Mouse (Mus musculus) thymus, postnatal 36 days (tissue): Measurements from ENCODE around the gene Rcn3.

Experiments used
- DNase-seq, 2 experiments: peaks; one replicate each; pipeline ENCODE4 v3.0.0; 2022; ENCODE audit warnings: mixed read lengths in 2 of 2

The Rcn3 gene

DNA sequence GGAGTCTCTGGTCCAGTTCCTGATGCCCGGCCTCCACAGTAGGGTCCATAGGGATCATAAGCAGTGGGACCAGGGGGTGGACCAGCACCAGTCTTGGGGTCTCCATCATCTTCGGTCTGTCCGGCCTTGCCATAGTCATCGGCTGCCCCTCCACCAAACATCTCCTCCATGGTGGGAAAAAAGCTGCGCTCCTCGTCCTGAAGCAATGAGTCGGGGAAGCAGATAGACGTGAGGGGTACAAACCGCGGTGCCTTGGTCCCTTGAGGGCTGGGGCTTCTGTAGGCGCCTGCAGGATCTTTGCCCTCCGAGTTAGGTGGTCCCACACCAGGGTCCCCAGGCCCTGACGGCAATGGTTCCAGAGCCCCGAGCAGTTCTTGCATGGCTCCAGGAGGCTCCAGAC lies 44.5 kb downstream of the Rcn3 start:
- no peak for DNase-seq

DNA sequence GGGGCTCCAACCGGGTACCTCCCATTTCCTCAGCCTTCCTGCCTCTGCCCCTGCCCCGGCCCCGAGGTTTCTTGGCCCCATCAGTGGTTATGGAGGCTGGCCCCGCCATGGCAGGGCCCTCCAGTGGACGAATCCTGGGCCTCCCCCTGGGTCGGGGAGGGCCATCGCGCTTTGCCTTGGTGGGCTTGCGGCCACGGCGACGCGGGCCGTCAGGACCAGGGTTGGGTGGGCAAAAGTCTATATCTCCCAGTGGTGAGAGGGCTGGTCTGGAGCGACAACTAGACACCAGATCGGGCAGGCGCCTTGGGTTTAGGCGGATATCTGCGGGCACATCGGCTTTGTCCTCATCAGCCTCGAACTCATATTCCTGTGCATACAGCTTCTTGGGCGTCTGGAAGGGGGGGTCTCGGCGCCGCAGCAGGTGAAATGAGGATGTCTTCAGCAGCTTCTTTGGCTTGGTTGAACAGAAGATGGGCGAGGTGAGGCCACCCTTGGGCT lies 45.1 kb downstream of the Rcn3 start:
- DNase-seq, result no peak

DNA sequence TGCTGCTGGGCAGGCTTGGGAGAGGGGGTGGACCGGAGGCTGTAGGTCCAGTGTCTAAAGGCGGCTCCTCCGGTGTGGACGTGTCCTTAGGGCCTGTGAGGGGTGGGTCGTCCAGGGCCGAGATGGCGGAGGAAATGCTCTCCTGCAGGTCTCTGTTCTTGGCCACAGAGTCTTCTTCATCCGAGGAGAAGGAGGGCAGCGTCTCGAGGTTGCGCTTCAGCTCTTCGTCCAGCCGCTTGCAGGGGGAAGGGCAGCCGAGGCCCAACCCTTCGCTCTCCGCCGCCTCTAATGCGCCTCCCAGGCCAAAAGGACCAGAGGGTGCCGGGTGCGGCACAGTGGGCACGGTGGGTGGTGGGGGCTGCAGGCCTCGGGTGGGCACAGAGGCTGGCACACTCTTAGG lies 46.3 kb downstream of the Rcn3 start:
- no peak for DNase-seq

DNA sequence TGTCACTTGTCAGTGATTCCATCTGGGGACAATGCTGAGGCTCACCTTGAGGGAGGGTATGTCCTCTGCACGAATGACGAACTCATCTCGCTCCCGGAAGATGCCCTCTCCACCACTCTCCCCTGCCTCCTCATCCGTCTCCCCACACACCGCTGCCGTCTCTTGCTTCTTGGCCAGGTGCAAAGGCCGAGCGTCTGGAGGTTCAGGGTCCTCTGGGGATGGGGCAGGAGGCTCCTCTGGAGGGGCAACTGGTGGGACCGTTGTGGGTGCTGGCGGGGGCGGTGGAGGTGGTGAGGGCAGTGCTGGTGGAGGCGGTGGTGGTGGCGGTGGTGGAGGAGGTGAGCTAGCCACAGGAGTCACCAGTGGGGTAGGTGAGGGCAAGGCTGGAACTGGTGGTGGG lies 48.7 kb downstream of the Rcn3 start:
- DNase-seq, result no peak

DNA sequence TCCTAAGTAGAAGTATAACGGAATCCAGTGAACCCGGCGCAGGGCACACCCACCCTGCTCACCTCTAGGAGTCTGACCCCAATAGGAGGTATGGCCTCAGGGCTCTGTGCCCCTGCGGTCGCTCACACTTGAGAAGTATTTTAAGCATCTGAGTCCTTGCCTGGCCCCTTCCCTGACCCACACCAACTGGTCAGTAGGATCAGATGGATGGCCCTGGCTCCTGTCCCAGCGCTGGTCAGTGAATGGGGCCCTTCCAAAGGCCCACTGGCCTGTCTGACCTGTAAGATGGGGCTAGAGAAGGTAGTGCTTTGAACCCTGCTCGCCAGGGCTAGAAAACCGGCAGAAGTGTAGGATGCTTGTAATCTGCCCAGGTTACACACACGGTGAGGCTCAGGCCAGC lies 51.2 kb downstream of the Rcn3 start:
- no peak for DNase-seq

DNA sequence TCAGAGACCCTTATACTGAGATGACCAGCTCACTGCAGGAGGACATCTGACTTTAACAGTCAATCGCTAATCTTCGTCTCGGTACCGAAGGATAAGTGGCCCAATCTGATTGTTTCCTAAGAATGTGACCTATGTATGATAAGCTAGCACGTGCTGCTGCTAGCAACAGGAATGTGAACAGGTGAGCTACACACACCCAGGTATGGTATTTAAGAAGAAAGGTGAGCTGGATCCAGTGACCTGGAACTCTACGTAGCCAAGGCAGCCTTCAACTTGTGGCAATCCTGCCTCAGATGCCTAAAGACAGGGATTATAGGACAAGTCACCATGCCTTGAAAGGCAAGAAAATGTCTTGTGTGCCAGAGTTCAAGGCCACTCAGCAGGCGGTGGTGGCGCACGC lies 53.6 kb downstream of the Rcn3 start:
- DNase-seq, result no peak

DNA sequence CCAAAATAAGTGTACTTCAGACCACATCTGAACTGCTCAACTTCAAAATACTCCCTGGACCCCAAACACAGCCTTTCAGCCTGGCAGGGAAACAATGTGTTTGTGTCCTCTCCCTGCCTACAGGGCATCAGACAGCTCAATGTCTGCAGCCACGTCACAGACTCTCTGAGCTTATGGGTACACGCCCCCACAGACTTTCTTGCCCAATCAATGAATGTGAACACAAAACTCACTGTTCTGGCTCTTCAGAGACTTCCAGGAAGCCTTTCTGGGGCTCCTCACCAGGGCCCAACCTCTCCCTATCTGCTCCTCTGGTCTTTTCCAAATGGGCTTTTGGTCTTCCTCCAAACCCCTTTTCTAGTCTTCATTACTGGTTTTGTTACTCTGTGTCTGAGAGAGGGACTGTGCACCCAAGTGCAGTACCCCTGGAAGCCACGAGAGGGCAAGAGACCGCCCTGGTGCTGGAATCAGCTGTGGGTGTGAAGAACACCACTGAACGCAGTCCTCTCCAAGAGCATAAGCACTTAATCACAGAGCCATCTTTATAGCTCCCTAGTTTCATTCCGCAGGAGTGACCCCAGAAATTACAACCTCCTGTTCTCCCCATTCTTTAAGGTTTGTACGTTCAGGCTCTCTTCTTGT lies 54.2 kb downstream of the Rcn3 start:
- DNase-seq, result peak; percentile 75 to 79

DNA sequence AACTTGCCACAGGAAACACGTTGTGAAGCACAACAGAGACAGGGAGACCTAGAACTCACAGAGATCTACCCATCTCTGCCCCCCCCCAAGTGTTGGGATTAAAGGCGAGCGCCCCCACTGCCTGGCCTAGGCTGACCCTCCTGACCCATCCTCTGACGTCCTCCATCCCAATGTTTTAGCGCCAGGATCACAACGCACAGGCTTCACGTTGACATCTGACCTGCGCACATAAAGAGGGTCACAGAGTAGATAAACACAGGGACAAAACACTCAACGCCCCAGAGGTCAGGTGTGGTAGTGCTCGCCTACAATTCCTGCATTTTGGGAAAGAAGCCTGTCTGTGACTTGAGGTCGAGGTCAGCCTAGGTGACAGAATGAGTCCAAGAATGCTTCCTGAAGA lies 55.3 kb downstream of the Rcn3 start:
- no peak for DNase-seq

DNA sequence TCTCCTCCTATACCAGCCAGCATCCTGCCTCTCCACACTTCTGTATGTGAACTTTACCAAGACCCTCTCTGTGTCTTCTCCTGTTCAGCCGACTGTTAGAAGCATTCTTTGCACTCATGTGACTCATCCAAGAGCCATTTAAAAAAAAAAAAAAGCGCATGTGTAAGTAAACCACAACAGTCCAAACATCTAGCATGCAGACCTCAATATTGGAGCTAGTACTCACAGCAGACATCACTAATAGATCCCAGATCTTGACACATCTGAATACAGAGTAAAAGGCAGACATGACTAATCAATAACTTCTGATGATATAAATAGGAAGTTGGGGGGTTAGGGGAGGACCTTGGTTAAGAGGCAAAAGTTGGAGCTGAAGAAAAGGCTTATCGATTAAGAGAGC lies 56.4 kb downstream of the Rcn3 start:
- DNase-seq, result no peak

DNA sequence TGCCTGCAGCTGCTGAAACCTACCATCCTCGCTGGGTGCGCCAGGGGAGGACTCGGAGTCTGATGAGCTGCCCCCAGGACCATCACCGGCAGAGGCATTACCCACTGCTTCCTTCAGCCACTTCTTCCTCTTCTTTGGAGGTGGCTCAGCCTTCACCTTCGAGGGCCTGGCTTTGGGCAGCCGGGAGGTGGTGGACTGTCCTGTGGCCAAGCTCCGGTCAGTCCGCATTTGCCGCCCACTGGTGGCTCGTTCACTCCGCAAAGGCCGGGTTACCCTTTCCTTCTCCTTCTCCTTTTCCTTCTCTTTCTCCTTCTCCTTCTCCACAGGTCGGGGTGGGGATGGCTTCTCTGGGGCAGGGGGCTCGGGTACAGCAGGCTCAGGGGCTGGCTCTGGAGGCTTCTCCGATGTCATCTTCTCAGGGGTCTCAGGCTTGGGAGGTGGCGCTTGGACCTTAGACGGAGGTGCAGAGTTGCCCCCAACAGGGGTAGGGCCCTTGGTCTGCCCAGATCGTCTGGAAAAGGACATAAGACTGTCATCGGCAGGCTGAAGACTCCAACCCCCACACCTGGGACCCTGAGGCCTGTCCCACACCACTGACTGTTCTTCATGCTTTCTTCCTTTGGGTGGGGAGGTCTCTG lies 58.2 kb downstream of the Rcn3 start:
- no peak for DNase-seq
